Mouse (Mus musculus): ENCODE results near the gene Fars2. TPM values are rescaled to one million over a fixed set of nuclear protein-coding genes. Genes with fewer than 3 reads are reported as not detected.

Fars2 gene
- polyA plus RNA-seq, 2 experiments from 2014 or later, result 27.9 to 29.3 TPM

DNA sequence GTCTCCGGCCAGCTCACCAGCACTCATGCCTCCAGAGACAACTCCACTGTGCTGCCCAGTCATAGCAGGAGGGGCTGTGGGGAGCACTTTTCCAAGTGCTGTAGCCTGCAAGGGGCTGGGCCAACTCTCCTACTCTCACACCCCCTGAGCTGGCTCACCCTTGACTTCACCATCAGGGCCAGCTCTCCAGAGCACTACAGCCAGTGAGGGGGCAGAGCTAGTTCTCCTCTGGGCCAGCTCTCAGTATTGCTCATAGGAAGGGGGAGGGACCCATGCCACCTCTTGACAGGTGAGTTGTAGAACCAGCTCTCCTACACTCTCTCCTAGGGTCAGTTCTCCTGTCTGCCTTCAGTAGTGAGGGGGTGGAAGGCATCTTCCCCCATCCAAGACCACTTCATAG, 413.6 kb downstream of the Fars2 start:
- ATAC-seq, result no peak

GRCm38 (mm10) chr13:36531893-36532292, 414.7 kb downstream of the Fars2 start:
- ATAC-seq, result no peak

- ATAC-seq, result no peak
These were observed 415.9 kb downstream of the Fars2 start for GRCm38 (mm10) chr13:36533071-36533470.

GRCm38 (mm10) chr13:36533518-36533917, 416.3 kb downstream of the Fars2 start:
- no peak for ATAC-seq

GRCm38 (mm10) chr13:36533966-36534540, 416.8 kb downstream of the Fars2 start:
- no peak for ATAC-seq

DNA sequence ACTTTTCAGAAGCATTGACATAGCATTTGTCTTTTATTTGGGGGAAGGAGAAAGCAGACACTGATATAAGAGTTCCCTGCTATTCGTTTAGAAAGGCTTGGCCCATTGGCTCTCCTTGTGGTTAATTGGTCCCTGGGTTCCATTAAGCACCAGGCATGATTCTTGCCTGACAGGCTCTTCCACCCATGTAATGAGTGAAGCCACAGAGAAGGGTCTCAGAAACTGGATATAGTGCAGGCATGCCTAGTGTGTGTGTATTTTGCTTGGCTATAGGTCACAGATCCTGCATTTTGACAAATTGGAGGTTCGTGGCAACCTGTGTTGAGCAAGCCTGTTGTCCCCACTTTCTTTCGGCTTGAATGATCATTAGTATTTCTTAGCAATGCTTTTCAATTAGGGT, 420.4 kb downstream of the Fars2 start:
- no peak for ATAC-seq

DNA sequence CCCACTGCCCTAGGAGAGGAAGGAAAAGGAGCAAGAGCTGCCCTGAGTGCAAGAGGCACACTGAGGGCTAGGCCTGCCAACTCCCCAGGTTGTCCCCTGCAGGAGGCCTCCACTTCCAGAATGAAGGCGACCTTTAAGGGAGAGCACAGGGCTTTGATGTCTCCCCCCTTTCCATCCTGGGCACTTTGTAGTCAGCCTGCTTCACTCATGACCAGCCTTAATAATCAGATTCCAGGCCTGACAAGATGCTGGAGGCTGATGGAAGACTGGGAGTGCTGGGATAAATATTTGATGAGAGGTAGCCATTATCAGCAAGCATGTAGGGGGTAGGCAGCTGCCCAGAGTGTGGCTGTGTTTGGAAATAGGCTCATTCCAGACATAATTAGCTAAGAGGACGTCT, 421.2 kb downstream of the Fars2 start:
- ATAC-seq, result no peak

DNA sequence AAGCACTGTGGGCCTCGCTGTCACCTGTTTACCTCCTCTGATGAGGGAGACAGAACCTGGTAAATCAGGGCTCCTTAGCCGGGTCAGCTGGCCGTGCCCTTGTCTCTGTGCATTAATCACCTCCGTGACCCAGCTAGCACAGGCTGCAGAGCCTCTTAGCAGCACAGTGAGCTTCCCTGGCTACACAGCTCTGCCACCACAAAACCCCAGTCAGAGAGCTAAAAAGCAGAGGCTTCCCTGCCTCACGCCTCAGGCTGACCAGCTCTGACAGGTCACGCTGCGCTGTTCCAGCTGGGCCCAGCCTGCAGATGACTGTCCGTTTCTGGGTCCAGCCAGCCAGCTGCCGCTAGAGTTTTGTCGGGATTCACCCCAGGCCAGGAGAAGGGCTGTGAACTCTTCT, 423.0 kb downstream of the Fars2 start:
- ATAC-seq, result no peak

- no peak for ATAC-seq
These were observed 424.1 kb downstream of the Fars2 start for GRCm38 (mm10) chr13:36541287-36541780.

DNA sequence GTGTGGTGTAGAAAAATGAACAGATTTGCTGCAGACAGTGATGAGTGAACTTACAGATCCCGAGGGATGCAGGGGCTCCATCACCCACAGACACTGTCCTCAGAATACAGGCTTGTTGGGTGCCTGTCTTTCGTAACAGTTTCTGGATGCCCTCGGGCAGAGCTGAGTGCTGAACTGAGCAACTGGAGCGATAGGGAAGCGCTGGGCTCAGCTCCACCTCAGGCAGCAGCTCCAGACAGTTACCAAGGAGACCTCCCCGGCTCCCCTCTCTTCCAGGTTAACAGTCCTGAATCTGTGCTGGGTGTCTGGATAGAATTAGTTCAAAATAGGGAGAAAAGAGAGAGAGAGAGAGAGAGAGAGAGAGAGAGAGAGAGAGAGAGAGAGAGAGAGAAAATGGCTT, 433.5 kb downstream of the Fars2 start:
- ATAC-seq, result no peak

DNA sequence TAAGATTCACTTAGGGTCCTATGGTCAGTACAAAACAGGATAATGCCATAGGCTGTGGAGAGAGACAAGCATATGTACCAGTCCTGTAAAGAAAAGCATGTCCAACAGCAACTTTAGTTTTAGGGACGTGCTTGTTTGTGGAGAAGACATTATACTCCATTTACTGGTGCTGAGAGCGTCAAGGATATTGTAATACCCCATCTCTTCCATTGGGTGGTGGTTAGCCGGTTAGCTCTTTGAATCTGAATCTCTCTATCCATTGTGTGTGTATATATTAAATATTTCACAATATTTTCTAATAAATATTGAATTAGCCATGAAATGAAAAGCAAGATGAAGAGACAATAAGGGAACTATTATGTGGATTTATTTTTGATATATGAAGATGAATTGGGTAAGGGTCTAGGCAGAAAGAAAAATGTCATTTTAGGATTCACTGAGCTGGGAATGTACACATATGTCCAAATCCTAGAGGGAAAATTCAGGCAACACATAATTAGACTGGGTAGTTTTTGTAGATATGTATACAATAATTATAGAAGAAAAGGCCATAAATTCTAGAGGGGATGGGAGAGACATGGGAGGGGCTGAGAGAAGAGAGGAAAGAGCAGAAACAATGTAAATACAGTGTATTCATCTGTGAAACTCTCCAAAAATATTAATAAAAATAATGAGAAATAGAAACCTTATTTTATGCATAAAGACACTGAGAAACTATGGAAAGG, 435.5 kb downstream of the Fars2 start:
- no peak for ATAC-seq

DNA sequence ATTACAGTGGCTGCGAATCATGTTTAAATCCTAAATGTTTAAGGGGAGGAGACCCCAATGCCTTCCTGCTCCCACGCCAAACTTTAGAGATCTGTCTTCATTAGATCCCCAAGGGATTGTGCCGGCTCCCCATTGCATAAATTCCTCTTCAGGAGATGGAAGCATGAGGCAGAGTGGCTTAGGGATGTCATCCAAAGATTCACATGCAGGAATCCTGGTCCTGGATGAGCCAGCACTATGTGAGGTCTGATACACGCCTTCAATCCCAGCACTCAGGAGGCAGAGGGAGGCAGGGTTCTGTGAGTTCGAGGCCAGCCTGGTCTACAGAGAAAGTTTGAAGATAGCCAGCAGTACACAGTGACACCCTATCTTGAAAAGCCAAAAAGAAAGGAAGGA, 436.0 kb downstream of the Fars2 start:
- ATAC-seq, result no peak

GRCm38 (mm10) chr13:36554743-36555142, 437.5 kb downstream of the Fars2 start:
- no peak for ATAC-seq

- no peak for ATAC-seq
These were observed 445.5 kb downstream of the Fars2 start for GRCm38 (mm10) chr13:36562447-36563441.

GRCm38 (mm10) chr13:36564764-36565315, 447.6 kb downstream of the Fars2 start:
- no peak for ATAC-seq

- no peak for ATAC-seq
These were observed 459.6 kb downstream of the Fars2 start for GRCm38 (mm10) chr13:36576781-36577180.

DNA sequence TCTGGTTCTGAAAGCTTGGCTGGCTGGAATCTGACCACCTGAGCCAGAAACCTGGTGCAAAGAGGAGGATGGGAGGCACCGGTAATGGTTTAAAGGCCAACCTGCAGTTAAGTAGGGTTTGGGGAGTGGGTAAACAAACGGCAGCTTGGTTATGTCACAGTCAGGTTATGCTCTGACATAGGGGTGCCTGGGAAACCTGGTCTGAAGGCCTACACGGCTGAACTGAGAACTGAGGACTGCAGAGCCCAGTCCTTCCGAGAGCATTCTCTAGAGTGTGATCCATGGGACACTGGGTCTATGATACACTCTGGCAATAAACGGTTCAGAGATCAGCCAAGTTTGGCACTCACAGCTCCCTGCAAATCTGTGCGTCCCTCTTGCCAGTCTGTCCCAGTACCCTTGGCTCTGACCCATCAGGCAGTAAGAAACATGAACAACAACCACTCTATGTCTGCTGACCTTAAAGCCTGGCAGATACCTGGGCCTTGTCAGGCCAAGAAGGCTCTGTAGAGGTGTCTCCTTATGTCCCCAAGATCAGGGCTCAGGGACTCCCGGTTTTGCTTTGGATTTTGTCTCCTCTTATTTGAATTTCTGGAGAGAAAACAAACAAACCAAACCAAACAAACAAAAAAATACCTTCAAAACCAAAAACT, 460.8 kb downstream of the Fars2 start:
- no peak for ATAC-seq

GRCm38 (mm10) chr13:36578569-36579333, 461.5 kb downstream of the Fars2 start:
- no peak for ATAC-seq

DNA sequence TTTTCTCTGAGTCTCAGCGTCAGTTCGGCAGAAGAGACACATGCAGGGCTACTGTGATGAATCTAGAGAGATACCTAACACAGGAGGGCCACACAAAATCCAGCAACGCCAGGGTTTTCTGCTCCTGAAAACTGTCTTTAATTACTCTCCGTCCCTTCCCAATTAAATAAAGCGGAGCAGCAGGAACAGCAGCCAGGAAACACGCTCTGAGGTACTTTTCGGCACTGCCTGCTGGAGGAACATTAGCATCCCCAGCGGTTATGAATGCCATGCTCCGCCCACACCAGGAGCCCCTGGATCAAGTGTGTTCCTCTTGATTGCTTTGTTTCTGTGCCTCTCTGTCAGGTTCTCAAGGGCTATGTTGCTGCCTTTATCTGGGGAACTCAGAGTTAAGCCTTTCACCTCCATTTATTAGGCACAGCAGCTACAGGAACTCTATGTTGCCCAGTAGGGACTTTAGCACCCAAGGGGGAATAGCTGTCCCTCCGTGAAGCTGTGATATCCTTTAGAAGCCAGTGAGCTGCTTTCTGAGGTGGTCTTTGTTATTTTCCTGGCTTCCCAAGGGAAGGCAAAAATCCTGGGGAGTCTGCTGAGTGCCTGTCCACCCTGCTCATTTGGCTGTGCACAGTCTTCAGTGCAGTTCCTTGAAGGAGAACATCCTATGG, 465.3 kb downstream of the Fars2 start:
- no peak for ATAC-seq

- no peak for ATAC-seq
These were observed 466.4 kb downstream of the Fars2 start for GRCm38 (mm10) chr13:36583481-36584151.
